Mouse (Mus musculus): Measurements from ENCODE around the gene Wnt3a. TPM values are rescaled to one million over a fixed set of nuclear protein-coding genes. Genes with fewer than 3 reads are reported as not detected.

The Wnt3a gene
- total RNA-seq (2022) = not detected

DNA sequence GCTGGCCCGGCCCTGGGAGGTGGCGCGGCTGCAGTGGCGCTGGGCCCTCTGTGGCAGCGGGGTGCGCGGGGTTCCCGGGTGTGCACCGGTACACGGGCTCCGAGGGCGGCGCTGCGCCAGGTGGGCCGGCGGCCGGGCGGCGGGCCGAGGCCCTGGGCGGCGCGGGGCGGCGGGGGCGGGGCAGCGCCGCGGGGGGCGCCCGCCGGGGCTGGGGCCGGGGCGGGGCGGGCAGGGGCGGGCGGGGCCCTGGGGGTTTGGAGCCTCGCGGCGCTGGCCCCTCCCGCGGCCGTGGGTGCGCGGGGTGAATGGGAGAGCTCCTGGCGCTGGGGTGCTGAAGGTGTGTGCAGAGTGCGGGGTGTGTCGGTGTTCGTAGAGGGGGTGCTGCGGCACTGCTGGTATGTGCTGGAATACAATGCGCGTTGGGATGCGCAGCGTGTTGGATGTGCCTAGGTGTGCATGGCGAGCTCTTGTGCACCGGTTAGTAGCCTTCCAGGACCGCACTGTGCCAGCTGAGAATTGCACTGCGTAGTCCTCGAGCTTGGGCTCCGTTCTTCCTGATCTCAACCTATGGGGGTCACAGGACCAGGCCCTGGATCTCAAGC lies at the start of gene Wnt3a:
Wnt3a (minus strand) TSS at position 51 of the 602 bp plus-strand sequence.
- DNase-seq (ENCODE audit: low spot score) = no peak

DNA sequence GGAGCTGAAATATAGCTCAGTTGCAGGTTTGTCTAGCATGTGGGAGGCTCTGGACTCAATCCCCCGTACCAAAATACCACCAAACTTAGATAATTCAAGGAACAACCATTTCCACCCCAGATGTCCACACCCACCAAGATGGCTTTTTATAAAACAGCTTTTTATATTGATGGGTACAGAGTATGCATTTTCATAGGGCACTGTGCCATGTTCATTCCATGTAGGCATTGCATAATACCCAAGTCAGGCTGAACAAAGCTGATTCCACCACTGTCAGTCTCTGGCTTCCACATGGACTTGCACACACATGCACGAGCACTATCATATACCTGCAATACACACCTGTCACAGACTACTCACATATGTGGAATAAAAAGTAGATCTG lies 48.2 kb upstream of the Wnt3a start:
- DNase-seq (ENCODE audit: low spot score) = no peak

DNA sequence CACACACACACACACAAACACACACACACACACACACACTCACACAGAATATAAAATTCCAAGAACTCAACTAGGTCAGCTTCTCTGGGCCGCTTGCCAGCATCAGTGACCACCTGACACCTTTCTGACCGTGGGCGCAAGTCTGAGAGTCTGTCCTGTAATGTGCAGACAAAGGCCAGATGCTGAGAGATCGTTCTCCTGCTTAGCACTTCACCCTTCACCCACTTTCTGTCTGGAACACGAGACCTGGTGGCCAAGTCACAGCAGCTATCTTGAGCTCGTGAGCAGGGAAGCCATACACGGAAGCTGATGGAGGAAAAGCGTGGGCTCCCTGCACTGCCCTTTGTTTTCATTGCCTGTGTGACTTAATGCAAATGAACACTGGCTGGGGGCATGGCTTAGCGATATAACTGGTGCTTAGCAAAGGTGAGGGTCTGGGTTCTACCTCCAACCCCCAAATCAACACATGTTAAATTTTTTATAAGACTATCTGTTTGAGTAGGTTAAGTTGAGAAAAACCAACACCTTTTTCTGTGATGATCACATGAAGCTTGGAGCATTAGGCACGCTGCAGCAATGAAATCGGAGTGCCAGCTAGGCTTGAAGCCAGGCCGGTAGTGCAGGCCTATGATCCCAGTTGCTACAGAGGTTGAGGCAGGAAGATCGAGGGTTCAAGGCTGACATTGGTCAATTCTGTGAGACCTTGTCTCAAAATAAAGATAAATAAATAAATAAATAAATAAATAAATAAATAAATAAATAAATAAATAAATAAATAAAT lies 47.6 kb upstream of the Wnt3a start:
- peak; percentile 15 for DNase-seq (ENCODE audit: low spot score)

DNA sequence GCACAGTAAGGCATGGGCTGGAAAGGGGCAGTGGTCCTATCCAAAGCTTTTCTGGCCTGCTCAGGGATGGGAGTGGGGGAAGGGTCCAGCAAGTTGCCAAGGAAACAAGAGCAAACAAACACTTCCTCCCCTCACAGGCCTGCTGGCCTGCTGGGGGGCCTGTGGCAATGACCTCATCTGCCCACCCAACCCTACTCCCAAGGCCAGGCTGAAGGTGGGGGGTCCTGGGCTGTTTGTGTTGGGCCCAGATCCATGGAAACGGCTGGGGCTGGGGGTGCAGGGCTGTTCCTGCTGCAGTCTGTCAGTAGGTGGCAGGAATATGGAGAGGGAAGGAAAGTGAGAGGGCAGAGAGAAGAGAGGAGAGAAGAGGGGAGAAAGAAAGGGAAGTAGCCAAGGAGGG lies 45.8 kb upstream of the Wnt3a start:
- no peak for DNase-seq (ENCODE audit: low spot score)

DNA sequence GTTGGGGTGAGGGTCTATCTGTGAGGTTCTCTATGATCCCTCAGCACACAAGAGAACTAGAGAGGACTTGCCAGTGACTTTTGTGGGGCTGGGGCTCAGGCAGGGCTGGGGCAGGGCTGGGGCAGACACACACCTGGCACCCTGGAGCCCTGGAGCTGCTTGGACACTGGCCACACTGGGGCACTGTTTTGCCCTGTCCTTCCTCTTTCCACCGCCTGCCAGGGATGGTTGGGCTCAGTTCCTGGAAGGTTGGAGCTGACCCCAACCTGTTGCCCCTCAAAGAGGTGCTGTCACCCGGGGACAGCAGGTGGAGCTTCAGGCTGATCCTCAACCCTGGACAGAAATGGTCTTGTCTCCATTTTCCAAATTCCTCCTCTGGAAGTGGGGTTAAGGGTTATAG lies 45.4 kb upstream of the Wnt3a start:
- no peak for DNase-seq (ENCODE audit: low spot score)

DNA sequence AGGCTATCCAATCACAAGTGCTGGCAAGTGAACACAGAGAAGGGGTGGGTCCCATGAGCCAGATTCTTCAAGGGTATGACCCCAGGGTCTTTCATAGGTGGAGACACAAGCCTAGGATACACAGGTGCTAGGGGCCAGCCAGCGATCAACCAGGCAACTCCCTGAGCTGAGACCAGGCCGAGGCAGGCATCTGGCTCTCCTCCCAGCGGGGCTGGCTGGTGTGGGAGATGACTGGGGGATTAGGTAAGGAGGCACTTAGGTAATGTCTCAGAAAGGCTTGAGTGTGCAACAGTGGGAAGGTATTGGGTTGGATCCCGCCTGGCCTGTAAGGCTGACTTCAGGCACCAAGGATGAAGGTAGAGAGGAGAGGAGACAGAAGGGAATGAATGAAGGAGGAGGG lies 44.6 kb upstream of the Wnt3a start:
- no peak for DNase-seq (ENCODE audit: low spot score)

DNA sequence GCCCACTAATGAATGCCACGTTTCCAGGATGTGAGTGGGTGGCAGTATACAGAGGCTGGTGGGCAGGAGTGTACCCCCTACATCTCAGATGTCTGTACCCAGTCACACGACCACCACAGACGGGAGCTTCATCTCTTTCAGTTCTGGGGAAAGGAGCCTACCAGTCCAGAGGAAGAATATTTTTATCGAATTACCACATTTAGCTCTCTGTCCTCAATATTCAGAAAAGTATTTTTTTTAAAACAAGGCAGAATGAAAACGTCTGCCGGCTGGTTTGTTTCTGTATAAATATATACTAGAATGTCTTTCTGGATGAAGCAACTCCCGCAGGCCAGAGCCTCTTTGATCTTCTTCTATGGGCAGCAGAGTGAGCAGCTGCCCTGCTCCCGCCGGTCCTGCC lies 42.4 kb upstream of the Wnt3a start:
- DNase-seq (ENCODE audit: low spot score) = no peak

DNA sequence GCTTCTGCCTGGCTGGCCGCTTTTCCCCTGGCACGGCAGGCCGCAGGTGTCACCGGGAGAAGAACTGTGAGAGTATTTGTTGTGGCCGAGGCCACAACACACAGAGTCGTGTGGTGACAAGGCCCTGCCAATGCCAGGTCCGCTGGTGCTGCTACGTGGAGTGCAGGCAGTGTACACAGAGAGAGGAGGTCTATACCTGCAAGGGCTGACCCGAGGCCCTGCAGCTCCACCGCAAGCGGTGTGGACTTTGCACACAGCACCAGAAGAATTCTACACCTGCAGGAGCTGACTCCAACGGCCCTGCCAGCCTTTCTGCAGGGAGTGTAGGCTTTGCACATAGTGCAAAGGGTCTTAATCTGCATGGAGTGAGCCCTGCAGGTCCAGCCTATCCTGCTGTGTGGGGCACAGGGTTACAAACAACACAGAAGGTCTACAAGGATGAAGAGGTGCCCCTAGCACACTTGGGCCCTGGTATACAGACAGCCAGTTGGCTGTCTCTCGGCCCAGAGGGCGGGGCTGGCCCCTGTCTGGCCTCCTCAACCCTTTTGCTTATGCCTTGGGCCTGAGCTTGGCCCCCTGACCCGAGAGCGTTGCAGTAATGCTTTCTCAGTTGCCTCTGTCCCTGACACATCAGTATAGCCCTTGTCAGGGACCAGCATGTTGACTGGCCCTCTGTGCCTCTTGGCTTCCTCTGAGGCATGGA lies 40.8 kb upstream of the Wnt3a start:
- DNase-seq (ENCODE audit: low spot score) = no peak

DNA sequence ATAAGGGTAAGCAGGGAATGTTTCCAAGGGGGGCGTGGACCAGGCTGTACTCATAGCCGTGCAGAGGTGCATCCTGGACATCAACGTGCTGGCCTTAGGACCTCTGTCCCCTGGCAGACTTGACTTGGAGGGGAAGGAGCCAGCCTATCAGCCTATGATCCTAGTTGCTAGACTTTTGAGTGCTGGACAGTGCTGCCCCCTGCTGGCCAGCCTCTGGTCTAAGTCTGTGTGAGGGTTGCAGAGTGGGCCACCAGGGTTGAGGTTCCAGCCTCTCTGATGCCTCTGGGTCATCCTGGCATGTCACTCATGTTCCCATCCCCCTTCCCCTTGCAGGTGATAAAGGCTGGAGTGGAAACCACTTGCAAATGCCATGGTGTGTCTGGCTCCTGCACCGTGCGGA lies 40.0 kb upstream of the Wnt3a start:
- DNase-seq (ENCODE audit: low spot score) = peak; percentile 55

DNA sequence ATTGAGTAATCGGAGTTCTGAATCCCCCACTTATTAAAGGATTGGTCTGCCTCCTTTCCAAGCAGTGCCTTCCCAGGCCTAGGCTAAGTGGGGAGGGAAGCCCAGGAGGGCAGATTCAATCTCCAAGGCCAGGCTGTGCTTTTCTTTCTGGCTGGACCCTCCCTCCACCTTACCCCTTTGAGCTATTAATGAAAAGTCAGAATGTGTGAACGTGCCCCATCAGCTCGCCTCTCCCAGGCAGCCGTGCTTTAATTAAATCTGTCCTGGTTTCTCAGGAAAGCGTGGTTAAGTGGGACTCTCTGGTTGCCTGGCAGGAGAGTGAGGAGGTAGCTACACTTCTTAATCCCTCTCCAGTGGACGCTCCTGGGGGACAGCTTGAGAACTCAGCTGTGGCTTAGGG lies 39.1 kb upstream of the Wnt3a start:
- DNase-seq (ENCODE audit: low spot score) = no peak

DNA sequence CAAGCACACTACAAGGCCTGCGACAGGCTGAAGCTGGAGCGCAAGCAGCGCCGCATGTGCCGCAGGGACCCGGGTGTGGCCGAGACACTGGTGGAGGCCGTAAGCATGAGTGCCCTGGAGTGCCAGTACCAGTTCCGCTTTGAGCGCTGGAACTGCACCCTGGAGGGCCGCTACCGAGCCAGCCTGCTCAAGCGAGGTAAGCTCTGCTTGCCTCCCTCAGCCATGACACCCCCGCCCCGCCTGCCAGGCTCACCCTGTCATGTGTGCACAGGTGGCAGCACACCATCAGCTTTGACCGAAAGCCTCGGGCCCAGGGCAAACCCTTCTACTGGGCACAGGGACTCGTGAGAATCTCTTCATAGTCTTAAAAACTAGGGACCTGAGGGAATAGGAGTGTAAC lies 37.1 kb upstream of the Wnt3a start:
- DNase-seq (ENCODE audit: low spot score) = no peak

DNA sequence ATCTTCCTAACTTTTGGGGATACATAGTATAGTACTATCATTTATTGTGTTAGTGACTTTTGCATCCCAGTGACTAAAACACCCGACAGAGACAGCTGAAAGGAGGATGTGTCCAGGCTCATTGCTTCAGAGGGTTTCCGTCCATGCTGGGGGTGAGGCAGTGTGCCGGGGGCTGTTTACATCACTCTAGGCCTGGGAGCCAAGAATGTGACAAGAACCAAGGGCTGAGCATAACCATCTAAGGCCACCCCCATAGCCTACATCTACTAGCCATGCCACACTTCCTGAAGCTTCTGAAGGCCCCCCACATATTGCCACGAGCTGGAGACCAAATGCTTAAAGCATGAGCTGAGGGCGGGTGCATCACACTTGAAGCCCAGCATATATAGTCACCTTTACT lies 34.2 kb upstream of the Wnt3a start:
- DNase-seq (ENCODE audit: low spot score) = no peak

DNA sequence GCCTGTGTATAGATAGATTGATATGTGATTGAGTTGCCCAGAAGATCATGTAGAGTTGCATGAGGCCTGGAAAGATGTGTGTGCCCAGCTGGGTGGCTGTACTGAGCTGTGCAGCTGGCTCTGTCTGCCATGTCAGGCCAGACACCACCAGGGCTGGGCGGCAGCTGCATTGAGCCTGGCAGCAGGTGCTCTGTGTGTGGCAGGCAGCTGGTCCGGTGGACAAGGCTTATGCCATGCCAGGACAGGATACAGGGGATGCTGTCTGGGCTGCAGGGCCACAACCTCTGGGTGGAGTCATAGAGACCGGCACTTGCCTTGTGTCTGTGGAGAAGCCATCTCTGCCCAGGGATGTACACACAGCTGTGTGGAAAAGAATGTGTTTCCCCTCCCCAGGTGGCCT lies 32.4 kb upstream of the Wnt3a start:
- no peak for DNase-seq (ENCODE audit: low spot score)

DNA sequence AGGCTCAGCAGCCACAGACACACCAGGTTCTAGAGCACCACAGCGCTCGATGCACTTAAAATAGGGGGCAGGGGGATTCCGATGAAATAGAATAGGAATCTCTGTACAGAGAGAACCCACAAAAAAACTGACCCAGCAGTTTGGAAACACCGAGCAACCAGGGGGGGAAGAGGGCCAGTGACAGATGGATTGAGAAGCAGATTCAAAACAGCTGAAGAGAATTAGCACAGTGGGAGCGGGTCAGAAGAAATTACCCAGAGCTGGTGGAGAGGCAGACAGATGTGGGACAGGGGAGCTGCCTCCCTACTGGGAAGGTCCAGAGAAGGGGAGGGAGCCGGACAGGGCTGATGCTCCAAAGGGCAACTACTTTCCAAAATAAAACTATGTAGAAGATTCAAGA lies 26.0 kb upstream of the Wnt3a start:
- DNase-seq (ENCODE audit: low spot score) = no peak

DNA sequence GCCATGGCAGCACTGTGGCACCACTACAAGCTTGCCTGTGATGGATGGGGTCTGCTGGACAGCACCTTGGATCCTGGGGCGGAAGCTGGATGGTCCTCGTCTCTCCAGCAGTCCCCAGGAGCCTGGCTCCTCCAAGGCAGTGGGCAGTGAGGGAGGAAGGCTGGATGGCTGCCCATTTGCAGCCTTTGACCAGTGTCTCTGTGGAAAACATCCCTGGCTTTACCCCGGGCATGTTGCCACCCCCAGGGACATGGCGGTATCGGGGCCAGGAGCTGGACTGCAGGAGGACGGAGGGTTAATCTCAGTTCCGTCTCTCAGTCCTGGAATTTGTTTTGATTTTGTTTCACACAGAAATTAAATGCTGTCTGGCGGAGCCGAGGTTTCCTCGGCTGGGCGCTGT lies 23.4 kb upstream of the Wnt3a start:
- no peak for DNase-seq (ENCODE audit: low spot score)

DNA sequence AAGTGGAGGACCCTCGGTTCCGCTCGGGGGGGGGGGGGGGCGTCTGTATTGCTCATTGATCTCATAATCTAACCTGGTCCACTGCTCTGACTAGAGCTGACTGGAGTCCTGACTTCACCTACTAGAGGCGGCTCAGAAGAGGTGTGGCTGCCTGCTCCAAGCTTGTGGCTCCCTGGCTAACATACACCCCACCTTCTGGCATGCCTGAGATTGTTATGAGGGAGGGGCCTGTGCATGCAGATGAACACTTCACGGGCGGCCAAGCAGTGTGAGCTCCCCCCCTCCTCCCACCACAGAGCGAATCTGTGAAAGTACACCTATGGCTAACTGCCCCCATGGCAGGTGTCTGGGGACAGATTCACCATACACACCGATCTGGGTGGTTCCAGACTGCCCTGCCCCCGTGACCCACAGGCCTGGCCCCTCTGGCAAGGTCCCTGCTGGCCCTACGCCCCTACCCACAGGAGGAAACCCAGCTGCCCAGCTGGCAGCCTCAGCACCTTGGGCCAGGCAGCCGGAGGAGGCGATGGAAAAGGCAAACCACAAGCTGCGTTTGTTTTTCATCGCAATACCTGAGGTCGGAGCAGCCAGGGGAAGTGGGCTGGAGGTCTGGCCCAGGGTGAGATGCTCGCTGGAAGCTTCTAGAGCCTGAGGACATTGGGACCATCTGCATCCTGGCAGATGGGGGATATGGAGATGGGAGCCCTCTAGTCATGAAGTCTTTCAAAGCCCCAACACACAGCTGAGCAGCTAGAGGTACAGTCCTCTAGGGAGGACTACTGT lies 22.7 kb upstream of the Wnt3a start:
- no peak for DNase-seq (ENCODE audit: low spot score)

DNA sequence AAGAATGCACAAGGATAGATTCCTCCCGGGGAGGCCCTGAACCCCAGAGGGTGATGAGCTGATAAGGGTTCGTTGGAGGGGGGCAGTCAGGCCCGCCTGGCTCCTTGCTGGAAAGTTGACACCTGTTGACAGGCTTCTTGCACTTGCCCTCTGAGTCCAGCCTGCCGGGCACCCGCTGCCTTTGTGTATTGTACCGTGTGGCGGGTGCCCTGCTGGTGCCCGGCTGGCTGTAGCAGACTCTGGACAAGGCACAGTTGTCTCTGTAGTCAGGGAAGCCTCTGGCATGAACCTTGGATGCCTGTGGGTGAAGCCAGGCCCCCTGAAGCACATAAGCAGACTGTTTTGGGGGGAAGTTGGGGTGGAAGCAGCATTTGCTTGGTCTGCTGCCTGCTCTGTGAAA lies 21.9 kb upstream of the Wnt3a start:
- DNase-seq (ENCODE audit: low spot score) = no peak

DNA sequence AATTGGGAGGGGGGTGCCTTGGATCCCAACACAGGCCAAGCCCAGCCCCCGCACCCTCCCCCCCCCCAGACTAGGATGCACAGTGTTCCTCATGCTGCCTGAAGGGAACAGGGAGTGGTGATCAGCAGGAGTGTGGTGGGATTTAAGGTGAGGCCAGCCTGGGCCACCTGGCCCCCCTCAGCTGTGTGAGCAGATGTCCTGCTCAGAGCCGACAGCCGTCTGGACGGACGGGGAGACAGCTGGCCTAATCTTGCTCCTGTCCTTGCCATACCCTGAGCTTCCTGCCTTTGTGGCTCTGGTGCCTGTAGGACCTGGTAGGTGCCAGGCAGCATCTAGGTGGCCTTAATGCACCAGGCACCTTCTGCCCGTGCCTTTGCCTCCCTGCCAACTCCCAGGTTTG lies 21.5 kb upstream of the Wnt3a start:
- DNase-seq (ENCODE audit: low spot score) = no peak

DNA sequence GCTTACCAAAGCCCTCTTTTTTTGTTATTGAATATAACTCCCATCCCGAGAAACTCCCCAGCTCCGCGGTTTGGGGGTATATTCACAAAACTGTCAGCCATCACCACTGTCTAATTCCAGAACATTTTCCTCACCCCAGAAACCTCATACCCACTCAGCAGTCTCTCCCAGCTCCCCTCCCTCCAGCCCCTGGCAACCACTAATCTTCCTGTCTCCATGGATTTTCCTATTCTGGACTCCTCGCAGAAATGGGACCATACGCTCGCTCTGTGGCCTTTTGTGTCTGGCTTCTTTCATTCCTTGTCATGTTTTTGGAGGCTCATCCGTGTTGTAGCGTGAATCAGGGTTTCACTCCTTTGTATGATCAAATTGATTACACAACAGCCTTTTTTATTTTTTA lies 19.4 kb upstream of the Wnt3a start:
- no peak for DNase-seq (ENCODE audit: low spot score)

DNA sequence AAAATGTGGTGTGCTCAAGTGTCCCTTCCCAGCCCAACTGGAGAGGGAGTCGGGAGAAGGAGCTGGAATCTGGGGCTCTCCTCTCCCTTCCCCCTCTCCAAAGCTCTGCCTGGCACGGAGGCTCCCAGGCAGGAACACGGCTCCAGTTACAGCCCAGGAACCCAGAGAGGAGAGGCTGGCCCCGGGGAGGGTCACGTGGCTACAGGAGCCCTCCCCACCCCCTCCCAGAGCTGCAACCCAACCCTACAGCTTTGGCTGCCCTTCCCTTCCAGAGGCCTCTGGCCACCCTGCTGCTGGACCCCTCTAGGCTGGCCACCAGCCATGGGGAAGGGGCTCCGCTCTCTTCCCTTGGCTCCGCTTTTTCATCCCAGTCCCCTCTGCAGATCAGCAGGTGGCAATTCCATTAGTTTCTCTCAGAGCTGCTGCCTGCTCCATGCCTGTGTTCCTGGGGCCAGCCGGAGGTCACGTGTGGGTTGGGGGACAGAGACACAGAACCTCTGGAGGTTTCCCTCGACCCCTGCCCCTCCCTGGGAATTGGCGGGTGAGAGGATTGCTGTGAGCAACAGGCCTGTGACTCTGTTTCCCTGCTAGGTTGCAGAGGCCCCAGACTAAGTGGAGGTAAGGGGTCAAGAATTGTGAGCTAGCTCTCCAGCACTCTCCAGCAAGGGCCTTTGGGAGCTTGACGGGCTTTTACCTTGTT lies 18.7 kb upstream of the Wnt3a start:
- peak; percentile 30 for DNase-seq (ENCODE audit: low spot score)

DNA sequence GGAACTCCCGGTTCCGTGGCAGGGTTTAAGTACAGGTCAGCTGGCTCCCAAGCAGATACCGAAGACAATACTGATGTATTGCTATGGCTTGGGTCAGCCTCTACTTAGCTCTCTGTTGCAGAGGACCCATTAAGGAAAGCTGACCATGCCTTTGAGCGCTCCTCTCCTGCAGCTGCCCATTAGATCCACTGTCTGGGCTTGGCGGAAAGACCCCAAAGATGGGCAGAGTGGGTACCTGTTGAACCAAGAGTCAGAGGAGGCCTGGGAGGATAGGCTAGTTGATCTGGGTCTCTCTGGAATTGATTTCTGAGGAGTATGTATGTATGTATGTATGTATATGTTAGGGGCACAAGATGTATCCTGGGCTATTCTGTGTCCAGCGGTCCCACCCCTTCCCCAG lies 18.1 kb upstream of the Wnt3a start:
- DNase-seq (ENCODE audit: low spot score) = no peak

DNA sequence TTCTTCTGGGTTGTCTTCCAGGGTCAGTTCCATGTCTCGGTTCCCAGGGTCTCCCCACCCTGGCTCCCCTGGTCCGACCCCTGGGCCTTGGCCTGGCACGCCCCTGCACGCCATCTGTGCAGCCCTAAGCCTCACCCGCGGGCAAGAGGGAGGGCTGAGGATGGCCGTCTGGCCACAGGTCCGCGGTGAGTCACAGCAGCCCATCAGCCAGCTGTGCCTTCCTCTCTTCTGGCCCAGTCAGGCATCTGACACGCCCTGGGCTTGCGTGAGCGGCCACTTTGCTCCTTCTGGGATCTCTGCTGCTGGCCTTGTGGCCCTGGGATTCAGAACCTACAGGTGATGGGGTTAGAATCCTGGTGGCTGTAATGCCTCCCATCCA lies 17.6 kb upstream of the Wnt3a start:
- DNase-seq (ENCODE audit: low spot score) = no peak

All from heart, adult 8-10 months (tissue).